Mouse (Mus musculus) ovary, adult 18-20 months (tissue): ENCODE results near the gene Trp53bp1.

Source experiments
- DNase-seq: peaks from one replicate; pipeline ENCODE4 v3.0.0; 2022; ENCODE audit warnings: low spot score, mixed read lengths

The Trp53bp1 gene

DNA sequence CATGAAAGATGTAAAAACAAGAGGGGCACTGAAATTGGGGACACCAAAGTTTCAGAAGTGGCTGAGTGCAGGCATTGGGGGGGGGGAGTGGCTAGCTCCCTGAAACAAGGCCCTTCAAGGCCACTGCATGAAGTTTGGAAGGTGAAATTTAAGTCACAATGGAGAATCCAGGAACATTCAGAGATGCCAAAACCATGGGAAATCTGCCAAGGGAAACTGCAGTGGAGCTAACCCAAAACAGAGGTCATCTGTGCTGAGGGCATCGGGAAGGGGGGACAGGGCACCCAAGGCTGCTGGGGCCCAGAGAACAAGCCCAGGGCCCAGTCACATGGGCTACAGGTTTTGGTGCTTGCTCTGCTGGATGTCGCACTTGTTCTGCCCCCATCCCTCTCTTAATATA lies 21.4 kb downstream of the Trp53bp1 start:
- peak; percentile 4 for DNase-seq

DNA sequence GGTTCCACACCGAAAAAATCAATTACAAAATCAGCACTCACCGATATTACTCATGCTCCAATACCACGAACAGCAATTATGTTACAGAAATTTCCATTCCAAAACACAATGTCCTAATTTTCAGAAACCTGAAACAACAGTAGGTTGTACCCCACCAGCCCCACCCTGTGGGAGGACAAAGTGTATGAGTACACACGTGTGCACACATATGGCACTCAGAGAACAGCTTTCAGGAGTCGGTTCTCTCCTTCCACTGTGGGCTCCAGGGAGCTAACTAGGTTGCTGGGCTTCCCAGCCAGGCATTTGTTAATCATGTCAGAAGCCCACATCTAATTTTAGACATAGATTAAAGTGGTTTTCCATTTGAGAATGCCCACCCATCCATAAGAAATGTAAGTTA lies 27.1 kb downstream of the Trp53bp1 start:
- no peak for DNase-seq

DNA sequence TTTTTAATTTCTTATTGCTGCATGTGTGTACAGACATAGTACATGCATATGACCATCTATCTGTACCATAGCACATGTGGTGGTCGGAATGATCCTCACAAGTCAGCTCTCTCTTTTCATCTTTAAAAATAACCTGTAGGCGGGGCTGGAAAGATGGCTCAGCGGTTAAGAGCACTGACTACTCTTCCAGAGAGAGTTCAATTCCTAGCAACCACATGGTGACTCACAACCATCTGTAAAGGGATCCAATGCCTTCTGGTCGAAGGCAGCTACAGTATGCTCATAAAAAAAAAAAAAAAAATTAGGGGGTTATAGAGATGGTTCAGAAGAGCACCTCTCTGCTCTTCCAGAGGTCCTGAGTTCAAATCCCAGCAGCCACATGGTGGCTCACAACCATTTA lies 31.8 kb downstream of the Trp53bp1 start:
- DNase-seq: no peak

DNA sequence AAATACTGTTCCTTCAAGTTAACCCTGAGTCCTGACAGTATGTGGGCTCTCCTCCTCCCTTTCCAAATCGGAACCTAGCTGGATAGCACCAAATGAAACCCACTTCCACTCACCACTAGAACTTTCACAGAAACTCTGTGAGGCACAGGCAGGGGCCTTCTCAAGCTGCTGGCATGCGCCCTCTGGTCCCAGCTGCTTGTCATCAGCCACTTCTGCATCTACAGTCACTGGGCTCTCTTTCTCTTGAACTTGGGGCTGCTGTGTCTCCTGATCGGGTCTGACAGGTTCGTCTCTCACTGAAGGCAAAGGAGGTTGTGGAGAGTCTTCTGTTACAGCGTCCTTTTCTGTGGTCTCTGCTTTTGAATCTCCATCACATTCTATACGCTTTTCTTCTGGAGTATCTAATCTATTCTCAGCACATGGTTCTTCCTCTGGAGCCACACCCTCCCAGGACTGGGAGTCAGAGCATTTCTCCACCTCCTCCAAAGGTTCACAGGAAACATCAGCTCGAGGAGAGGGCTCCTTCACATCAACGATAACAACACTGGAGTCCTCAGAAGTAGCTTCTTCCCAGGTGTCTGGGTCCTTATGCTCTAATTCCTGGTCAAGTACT lies 35.6 kb downstream of the Trp53bp1 start:
- DNase-seq: no peak

DNA sequence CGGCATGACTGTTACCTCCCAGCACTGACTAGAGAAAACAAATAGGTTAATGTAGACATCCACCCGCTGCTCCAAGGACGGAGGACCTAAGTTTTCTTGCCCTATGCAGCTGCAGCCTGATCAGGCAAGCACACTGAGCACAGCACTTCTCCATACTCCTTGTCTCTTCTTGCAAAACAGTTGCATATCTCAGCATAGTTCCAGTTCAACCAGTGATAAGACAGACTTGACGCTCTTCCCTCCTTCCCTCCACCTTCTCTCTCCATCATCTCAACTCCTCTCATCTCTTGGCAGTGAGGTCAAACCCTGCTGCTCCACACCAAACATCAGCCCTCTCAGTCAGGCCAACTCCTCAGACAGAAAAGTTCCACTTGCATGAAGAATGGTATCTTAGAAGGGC lies 43.1 kb downstream of the Trp53bp1 start:
- DNase-seq: no peak

DNA sequence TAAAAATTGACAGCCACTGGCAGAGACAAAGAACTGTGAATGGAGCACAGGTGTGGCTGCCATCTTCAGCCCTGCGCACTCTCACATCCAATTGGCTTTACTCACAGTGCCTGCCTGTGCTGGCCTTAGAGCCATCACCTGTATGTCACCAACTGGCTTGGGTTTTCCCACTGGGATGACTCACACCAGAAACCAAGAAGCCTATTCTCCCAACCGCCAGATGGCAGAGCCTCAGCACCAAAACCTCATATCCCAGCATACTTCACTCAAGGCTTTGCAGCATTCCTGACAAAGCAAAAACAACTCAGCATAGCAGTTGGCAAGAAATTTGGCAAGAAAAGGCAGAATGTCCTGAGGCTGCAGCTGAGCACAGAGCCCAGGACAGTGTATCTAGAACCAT lies 48.2 kb downstream of the Trp53bp1 start:
- DNase-seq: peak; percentile 59

DNA sequence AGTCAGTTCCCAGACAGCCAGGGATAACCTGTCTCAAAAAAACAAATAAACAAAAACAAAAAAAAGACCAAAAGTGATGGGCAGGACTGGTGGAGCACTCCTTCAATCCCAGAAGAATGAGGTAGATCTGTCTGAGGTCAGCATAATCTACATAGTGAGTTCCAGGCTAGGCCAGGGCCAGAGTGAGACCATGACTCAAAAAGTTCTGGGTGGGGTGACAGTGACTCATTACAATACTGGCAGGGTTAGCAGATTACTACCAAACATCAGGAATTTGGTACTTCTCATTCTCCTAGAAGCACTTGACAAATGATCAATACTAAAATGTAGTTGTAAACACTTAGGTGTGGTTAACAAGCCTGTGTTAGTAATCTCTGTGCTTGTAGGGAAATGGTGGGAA lies 51.2 kb downstream of the Trp53bp1 start:
- no peak for DNase-seq

DNA sequence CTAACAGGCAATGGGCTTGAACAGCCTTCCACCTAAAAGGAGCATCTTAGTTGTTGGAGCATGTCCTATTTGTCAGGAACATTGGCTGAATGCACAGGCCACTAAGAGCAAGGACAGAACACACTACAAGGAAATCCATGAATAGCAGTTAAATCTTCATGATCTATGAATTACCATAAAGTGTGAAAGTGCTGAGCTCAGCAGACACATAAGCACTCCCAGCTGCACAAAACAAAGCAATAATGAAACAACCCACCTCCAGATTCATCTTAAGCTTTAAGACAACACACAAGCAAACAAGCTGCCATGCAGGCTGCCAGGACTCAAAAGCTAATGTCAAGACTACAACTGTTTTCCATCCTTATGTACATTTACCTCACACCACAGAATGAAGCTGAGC lies 52.0 kb downstream of the Trp53bp1 start:
- no peak for DNase-seq

DNA sequence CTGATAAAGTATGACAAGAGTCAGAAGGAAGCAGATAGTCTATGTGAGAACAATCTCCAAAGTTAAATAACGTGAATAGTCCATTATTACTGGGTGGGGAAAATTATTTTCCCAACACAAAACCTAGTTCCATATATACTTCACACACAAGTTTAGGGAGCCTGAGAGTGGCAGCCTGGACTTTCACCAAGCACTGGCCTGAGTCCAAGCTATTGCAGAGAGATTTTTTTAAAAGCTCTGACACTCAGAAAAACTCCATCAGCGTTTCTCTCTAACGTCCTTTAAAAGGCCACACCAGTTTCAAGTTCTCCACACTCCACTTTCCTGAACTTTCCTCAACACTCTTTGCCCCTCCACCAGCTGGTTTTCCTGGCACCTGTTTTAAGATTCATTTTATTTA lies 56.7 kb downstream of the Trp53bp1 start:
- DNase-seq: no peak

DNA sequence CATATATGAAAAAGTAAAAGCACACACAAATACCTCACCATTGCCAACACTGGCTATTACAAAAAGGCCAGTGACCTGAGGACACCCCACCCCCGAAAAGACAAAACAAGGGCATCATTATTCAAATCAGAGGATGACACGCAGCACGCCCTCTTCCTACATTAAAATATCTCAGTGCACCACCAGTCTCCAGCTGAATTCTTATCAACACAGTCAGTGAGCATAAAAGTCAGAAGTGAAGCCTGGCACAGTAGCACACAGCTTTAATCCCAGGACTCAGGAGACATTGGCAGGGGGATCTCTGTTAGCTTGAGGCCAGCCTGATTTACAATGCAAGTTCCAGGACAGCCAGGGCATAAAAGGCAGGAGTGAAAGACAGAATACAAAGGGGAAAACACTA lies 64.7 kb downstream of the Trp53bp1 start:
- no peak for DNase-seq

DNA sequence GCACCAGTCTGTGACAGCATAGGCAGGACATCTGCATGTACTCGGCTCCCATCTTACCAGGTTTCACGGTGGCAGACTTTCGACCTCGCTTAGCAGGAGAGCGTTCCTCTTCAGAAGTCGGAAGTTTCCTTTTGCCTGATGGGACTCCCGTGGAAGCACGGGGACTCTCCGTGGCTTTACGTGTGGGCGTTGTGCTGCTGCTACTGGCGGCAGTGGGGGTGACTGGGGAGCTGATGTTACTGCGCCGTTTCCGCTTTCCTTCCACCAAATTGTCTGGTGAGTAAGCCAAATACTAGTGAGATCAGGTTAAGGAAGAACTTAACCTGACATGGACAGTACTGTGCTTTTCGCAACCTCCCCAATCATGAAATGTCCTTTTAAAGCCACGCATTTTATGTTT lies 66.9 kb downstream of the Trp53bp1 start:
- no peak for DNase-seq

DNA sequence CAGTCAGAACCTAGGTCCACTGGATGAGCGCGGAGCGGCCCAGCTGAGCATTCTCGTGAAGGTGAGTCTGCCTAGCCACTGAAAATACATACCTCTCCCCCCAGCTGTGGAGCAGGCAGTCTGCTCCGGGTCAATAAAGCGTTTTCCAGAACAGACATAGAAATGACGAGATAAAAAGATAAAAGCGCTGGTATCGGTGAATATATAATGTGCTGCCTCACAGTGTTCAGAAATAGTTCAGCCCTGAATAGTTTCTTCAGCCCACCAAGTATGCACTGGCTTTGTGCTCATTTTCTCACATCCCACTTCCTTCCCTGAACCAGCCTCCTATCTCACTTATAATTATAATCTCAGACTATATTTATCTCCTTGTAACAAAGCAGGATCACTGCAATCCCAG lies 75.7 kb downstream of the Trp53bp1 start:
- no peak for DNase-seq

DNA sequence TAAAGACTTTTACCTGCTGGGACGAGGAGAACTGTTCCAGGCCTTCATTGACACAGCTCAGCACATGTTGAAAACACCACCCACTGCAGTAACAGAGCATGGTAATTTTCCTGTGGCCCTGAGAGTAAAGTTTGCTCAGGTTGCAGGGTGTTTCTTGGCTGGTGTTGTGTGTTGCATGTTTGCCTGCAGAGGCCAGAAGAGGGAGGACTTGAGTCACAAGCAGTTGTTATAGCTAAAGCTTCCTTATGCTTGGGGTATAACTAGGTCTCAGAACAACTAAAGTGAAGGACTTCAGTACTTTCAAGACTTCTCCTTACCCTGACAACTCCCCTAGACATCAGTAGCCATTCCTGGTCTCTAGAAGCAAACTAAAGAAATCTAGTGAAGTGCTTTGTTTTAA lies 82.7 kb downstream of the Trp53bp1 start:
- no peak for DNase-seq

DNA sequence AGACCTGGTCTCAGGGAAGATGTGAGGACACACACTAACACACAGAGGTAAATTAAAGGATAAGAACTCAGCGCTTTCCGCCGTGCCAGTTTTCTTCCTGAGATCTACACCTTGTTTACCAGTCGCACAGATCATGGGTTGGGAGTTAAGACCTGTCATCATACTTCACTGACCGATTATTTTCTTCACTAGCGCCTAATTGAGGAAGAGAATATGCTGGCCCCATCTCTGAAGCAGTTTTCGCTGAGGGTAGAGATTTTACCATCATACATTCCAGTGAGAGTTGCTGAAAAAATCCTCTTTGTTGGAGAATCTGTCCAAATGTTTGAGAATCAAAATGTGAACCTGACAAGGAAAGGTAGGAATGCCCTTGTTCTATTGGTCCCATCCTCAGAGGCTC lies 87.1 kb downstream of the Trp53bp1 start:
- DNase-seq: no peak

DNA sequence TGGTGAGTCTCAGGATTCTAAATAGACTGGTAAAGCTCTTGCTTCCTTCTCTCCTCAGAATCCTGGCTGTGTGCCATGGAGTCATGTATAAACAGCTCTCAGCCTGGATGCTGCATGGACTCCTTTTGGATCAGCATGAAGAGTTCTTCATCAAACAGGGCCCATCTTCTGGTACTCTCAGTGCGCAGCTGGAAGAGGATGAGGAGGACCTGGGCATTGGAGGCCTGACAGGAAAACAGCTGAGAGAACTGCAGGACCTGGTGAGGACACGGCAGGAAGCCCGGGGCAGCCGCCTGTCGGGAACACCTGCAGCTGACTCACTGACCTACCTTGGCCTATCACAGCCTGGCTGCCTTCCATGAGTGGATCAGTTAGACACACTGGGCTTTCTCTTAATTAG lies 87.8 kb downstream of the Trp53bp1 start:
- DNase-seq: no peak

DNA sequence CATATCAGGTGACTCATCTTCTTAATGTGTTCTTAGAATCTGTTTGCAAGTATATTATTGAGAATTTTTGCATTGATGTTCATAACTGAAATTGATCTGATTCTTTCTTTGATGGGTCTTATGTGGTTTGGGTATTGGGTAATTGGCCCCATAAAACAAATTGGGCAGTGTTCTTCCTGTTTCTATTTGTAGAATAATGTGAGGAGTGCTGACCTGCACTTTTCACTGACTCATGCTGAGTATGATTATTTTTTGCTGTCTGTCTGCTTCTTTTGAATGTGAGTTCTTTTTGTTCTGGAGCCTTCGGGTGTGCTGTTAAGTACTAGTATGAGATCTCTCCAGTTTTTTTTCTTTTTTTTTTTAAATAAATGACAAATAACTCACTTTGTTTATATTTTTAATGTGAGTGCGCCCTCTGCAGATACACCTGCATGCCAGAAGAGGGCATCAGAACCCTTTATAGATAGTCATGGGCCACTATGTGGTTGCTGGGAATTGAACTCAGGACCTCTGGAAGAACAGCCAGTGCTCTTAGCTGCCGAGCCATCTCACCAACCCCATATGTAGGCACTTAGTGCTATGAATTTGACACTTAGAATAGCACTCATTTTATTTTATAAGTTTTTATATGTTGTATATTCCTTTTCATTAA lies 92.3 kb downstream of the Trp53bp1 start:
- DNase-seq: no peak

DNA sequence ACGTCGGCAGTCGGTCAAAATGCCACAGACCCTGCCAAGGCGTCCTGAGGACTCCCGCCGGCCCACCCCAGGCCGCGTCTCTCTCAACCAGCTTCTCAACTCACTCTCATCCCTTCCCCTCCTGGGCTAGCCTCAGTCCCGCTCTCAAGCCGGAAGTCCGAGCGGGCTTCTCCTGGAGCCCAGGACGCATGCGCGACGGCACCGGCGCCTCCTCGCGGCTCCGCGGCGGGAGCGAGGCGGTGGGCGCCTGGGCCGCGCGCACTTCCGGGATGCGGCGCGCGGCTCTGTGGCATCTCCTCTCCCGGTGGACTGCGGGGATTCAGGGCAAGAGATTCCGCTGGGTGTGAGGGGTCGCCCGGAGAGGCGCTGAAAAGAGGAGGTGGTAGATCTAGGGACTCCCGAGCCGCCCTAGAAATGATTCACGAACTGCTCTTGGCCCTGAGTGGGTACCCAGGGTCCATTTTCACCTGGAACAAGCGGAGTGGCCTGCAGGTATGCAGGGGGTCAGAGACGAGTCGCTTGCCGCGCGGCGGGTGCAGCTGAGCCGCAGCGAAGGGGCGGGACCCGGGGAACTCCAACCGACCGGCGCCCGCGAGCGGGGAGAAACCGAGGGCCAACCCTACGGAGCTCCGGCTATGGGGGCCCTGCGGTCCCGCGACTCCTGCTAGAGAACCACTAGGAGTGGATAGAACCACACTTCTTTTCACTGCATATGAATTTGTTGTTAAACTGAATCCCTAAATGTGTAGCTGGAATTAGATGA lies 100.0 kb downstream of the Trp53bp1 start, which contains the start of gene Zscan29:
Gene Zscan29 (minus strand): TSS at position 146 of the 763 bp plus-strand sequence.
- DNase-seq: peak; percentile 82

DNA sequence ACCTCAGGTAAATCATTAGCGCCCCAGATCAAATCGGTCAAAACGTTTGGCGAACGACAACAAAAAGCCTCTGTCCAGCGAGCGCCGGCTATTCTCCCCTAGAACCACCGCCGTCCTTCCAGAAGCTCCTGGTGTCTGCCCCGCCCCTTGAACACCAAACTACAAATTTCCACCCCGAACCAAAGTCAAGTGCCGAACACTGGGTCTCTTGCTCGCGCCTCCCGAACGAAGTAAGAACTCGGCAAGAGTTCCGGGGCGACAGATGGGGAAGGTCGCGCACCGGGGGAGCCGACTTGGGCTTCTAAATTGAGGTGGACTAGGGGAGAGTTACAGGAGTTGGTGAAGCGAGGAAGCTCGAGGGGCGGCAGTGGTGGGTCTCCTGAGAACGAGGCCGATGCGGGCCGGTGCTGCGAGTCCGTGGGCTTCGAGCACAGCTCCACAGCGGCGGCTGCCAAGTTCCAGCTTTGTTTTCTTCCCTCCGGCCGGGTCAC lies 100.7 kb downstream of the Trp53bp1 start, which contains the start of gene Tubgcp4:
Gene Tubgcp4 (plus strand): TSS at position 174 of the 491 bp plus-strand sequence.
- peak; percentile 30 for DNase-seq

DNA sequence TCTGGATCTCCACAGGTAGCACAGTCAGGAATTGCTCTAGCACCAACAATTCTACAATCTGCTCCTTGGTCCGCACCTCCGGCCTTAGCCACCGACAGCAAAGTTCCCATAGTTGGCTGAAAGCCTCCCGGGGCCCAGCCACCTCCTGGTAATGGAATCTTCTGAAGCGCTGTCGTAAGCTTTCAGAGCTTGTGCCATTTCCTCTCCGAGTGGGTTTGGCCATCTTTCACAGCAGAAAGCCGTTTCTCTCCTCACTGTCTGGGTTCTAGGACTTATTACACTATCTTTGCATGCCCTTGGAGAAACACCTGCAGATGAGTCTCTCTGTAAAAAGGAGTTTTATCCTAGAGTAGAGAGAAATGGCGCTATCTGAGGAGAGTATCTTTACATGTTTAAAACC lies 101.3 kb downstream of the Trp53bp1 start:
- no peak for DNase-seq

DNA sequence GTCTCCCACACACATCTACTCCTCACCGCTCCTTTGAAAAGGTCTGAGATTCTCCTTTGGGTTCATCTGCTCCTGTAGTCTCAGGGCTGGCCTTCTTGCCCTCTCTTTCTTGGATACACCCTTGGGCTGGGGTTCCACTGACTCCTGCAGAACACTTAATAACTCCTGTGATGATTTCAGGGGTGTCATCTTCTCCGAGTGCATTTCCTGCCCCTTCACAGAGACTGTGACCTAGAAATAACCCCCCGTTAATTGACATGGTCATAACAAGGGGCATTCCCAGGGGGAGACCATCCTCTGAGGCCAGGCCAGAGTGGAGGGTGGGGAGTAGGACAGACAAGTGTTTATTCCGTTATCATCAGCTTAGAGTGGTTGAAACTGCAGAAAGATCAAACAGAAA lies 102.0 kb downstream of the Trp53bp1 start:
- DNase-seq: no peak

DNA sequence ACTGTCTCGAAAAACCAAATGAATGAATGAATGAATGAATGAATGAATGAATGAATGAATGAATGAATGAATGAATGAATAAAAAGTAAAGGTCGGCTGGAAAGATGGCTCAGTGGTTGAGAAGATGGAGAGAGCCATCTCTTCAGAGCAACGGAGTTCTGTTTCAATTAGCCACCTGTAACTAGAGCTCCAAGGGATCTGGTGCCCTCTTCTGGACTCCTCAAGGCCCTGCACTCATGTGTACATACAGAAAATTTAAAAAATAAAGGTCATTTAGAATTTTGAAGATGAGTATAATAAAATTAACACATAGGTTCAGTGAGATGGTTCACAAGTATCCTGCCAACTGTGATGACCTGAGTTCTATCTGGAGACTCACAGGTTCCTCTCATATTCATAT lies 118.1 kb downstream of the Trp53bp1 start:
- no peak for DNase-seq

DNA sequence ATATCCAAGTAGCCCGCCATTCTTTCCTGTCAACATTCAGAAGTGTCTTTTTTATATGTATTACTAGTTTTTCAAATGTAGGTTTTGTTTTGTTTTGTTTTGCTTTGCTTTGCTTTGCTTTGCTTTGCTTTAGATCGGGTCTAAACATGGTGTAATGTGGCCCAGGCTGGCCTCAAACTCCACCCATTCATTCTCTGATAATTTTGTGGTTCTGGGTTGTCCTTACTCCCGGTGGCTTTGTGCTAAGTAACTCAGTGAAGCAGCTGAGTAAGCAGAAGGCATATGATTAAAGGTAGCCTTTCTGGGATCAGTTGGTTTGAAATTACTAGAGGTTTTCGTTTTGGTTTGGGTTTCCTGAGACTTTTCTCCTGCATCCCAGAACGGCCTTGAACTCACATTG lies 121.5 kb downstream of the Trp53bp1 start:
- no peak for DNase-seq
